Mouse (Mus musculus) embryonic stem cell, embryonic (primary cell): ENCODE data around the gene Mettl16.

ENCODE experiments used
- CTCF ChIA-PET, 4 experiments: fragments of 300-600 bp in 2 of 4; fragments of 350-600 bp in 2 of 4; sonication (Branson Sonifier 250); formaldehyde crosslinking; loops; one replicate each; lab custom pipeline; 2022; ENCODE audit warnings: inconsistent platforms in 2 of 4; lab: Charles Lee
- POLR2A ChIA-PET, 4 experiments: fragments of 300-600 bp in 2 of 4; fragments of 350-600 bp in 2 of 4; sonication (Branson Sonifier 250); formaldehyde crosslinking; loops; one replicate each; lab custom pipeline; 2022; ENCODE audit warnings: antibody characterized with exemption in 4 of 4, inconsistent platforms in 1 of 4; lab: Charles Lee

The Mettl16 gene

GRCm38 (mm10) chr11:74832503-74833143 lies 62.0 kb downstream of the Mettl16 start:
- ChIA-PET POLR2A (interaction anchor here in 3 of 4 experiments (0.6 to 5.5 kb wide), 123 partner anchors 8 to 864 kb away, joined by 3 to 126 read pairs (median 5); partner anchors contain the start of genes Sgsm2 (in 3 of the 3), Tlcd2 (in 3 of the 3), Ccdc92b (in 2 of the 3) and Mettl16 (in 2 of the 3)), CTCF (interaction anchor here in 3 of 4 experiments (0.7 to 2.0 kb wide), 10 partner anchors 8 to 194 kb away, joined by 3 to 12 read pairs (median 4); no protein-coding TSS in a partner anchor)

- ChIA-PET POLR2A (interaction anchor here in 3 of 4 experiments (0.5 to 5.6 kb wide), 41 partner anchors 7 to 372 kb away, joined by 3 to 126 read pairs (median 5); partner anchors contain the start of genes Mettl16 (in 3 of the 3), Pafah1b1 (in 2 of the 3), Sgsm2 (in 2 of the 3) and Tsr1 (in 1 of the 3)), CTCF (interaction anchor here in 2 of 4 experiments (1.1 to 1.6 kb wide), 4 partner anchors 12 to 336 kb away, joined by 3 to 5 read pairs (median 5); partner anchors contain the start of gene Hic1 (in 1 of the 2))
Measured at GRCm38 (mm10) chr11:74833536-74834358, 63.1 kb downstream of the Mettl16 start.

GRCm38 (mm10) chr11:74834359-74834638 lies 63.7 kb downstream of the Mettl16 start:
- ChIA-PET CTCF (interaction anchor here in 3 of 4 experiments (0.6 to 1.5 kb wide), 5 partner anchors 11 to 335 kb away, joined by 3 to 6 read pairs (median 5); partner anchors contain the start of gene Hic1 (in 1 of the 3)), POLR2A (interaction anchor here (0.5 to 5.6 kb wide), 36 partner anchors 8 to 447 kb away, joined by 3 to 126 read pairs (median 4); partner anchors contain the start of genes Mettl16 (in 3 of the 4), Pafah1b1 (in 2 of the 4), Sgsm2 (in 2 of the 4) and Tsr1 (in 1 of the 4))

GRCm38 (mm10) chr11:74834650-74835277 lies 64.1 kb downstream of the Mettl16 start:
- ChIA-PET POLR2A (interaction anchor here (0.5 to 5.6 kb wide), 37 partner anchors 8 to 447 kb away, joined by 3 to 126 read pairs (median 4); partner anchors contain the start of genes Mettl16 (in 2 of the 4), Pafah1b1 (in 2 of the 4) and Sgsm2 (in 1 of the 4)), CTCF (interaction anchor here in 3 of 4 experiments (0.6 to 1.5 kb wide), 5 partner anchors 11 to 335 kb away, joined by 3 to 6 read pairs (median 5); partner anchors contain the start of gene Hic1 (in 1 of the 3))

DNA sequence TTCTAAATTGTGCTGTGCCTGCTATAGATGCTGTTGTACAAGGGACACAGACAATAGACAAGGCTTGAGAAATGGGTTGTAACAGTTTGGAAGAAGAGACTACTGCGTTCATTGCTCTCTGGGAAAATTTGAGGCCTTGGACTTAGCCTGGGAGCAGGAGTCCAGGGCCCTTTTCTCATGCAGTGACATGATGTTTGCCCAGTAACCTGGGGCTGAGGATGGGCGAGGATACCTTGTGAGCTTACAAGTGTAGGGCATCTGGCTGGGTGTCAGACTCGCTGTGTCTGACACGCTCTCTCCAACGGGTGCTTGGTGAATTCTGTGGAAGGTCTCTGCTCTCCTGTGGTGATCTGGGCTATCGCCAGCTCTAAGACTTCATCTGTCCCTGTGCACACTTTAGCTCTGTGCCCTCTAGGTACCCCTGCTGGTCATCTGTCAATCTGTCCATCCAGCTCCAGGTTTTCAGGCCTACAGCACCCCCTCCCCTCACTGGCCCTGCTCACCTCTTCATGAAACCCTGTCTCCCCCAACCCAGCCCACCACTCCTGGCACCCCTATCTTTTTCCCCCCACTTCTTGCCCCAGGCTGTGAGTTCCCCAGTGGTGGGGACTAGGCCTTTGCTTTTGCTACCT lies 65.1 kb downstream of the Mettl16 start:
- CTCF ChIA-PET, result interaction anchor here in 3 of 4 experiments (0.6 to 1.5 kb wide), 4 partner anchors 10 to 238 kb away, joined by 3 to 6 read pairs (median 5); no protein-coding TSS in a partner anchor

GRCm38 (mm10) chr11:74836225-74837055 lies 65.8 kb downstream of the Mettl16 start:
- CTCF ChIA-PET, result interaction anchor here in 2 of 4 experiments (0.6 to 1.0 kb wide), 2 partner anchors 198 to 239 kb away, joined by 3 read pairs; no protein-coding TSS in a partner anchor

More for the DNA sequence above, 65.1 kb downstream of the Mettl16 start:
- POLR2A ChIA-PET, result interaction anchor here in 3 of 4 experiments (0.7 to 5.6 kb wide), 21 partner anchors 7 to 207 kb away, joined by 3 to 126 read pairs (median 4); partner anchors contain the start of genes Mettl16 (in 1 of the 3), Pafah1b1 (in 1 of the 3) and Sgsm2 (in 1 of the 3)

GRCm38 (mm10) chr11:74837056-74837693 lies 66.5 kb downstream of the Mettl16 start:
- CTCF ChIA-PET, result interaction anchor here in 2 of 4 experiments (0.5 to 1.0 kb wide), 4 partner anchors 10 to 1717 kb away, joined by 3 to 5 read pairs (median 3); no protein-coding TSS in a partner anchor
- POLR2A ChIA-PET, result interaction anchor here in 3 of 4 experiments (0.7 to 10.3 kb wide), 26 partner anchors 10 to 624 kb away, joined by 3 to 217 read pairs (median 4); partner anchors contain the start of genes Mettl16 (in 2 of the 3), Mnt (in 2 of the 3), Pafah1b1 (in 2 of the 3) and Sgsm2 (in 2 of the 3)

More at GRCm38 (mm10) chr11:74836225-74837055, 65.8 kb downstream of the Mettl16 start:
- POLR2A ChIA-PET, result interaction anchor here in 2 of 4 experiments (0.7 to 10.3 kb wide), 13 partner anchors 9 to 203 kb away, joined by 3 to 217 read pairs (median 9); partner anchors contain the start of genes Mnt (in 2 of the 2), Pafah1b1 (in 1 of the 2) and Sgsm2 (in 1 of the 2)

DNA sequence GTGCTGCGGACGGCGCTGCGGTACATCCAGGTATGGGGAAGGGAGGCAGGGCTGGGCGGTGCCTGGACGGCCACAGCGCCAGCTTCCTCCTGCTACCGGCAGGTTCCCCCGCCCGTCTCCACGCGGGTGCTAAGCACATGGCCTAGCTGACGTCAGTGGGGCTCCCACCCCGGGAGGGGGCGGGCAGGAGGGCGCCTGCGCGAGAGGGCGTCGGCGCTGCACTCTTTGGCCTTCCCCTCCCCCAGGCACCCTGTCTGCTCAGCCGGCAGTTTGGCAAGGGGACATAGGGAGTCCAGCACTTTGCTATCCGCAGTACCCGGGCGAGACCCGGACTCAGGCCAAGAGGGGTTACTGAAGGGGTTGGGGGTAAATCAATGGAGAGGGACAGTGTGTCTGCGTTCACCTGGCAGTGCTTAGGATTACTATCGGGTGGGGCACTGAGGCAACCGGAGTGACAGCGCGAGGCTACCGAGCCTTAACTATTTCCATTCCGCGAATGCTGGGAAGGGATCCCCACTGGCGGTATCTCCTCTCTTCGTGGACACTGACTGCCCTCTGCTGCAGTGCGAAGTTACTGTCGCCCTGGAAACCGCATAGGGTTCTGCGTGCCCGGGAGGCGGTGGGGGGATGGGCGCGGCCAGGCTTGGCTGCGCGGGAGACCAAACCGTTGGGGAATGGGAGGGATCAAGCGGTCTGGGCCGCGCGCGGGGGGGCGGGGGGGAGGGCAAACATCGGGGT lies 67.2 kb downstream of the Mettl16 start:
- ChIA-PET CTCF (interaction anchor here in 3 of 4 experiments (0.5 to 1.3 kb wide), 9 partner anchors 10 to 1718 kb away, joined by 3 to 6 read pairs (median 5); partner anchors contain the start of gene Hic1 (in 1 of the 3)), POLR2A (interaction anchor here (0.6 to 10.3 kb wide), 50 partner anchors 8 to 623 kb away, joined by 3 to 217 read pairs (median 4); partner anchors contain the start of genes Mnt (in 3 of the 4), Pafah1b1 (in 3 of the 4), Sgsm2 (in 3 of the 4) and Mettl16 (in 2 of the 4))

GRCm38 (mm10) chr11:74838441-74838840 lies 67.8 kb downstream of the Mettl16 start:
- POLR2A ChIA-PET, result interaction anchor here (0.6 to 10.3 kb wide), 45 partner anchors 8 to 466 kb away, joined by 3 to 217 read pairs (median 4); partner anchors contain the start of genes Mnt (in 3 of the 4), Pafah1b1 (in 3 of the 4), Mettl16 (in 2 of the 4) and Sgsm2 (in 2 of the 4)
- CTCF ChIA-PET, result interaction anchor here in 2 of 4 experiments (0.7 to 1.3 kb wide), 7 partner anchors 8 to 467 kb away, joined by 3 to 6 read pairs (median 5); partner anchors contain the start of genes Hic1 (in 1 of the 2) and Mnt (in 1 of the 2)

- CTCF ChIA-PET, result interaction anchor here in 2 of 4 experiments (0.7 to 1.3 kb wide), 7 partner anchors 9 to 467 kb away, joined by 3 to 6 read pairs (median 5); partner anchors contain the start of genes Hic1 (in 1 of the 2) and Mnt (in 1 of the 2)
- POLR2A ChIA-PET, result interaction anchor here (0.6 to 10.3 kb wide), 38 partner anchors 7 to 467 kb away, joined by 3 to 217 read pairs (median 4); partner anchors contain the start of genes Mnt (in 3 of the 4), Pafah1b1 (in 3 of the 4), Sgsm2 (in 2 of the 4) and Mettl16 (in 1 of the 4)
Measured at GRCm38 (mm10) chr11:74838971-74839370, 68.3 kb downstream of the Mettl16 start.

- POLR2A ChIA-PET, result interaction anchor here in 3 of 4 experiments (0.6 to 10.3 kb wide), 16 partner anchors 7 to 596 kb away, joined by 3 to 217 read pairs (median 4); partner anchors contain the start of genes Mnt (in 2 of the 3), Sgsm2 (in 1 of the 3) and Tsr1 (in 1 of the 3)
- CTCF ChIA-PET, result interaction anchor here in 1 of 4 experiments (0.5 to 1.2 kb wide), 3 partner anchors 8 to 330 kb away, joined by 3 to 4 read pairs (median 4); no protein-coding TSS in a partner anchor
Measured at GRCm38 (mm10) chr11:74839860-74840715, 69.5 kb downstream of the Mettl16 start.

GRCm38 (mm10) chr11:74840739-74841138 lies 70.1 kb downstream of the Mettl16 start:
- CTCF ChIA-PET, result interaction anchor here in 2 of 4 experiments (0.5 to 1.4 kb wide), 4 partner anchors 8 to 329 kb away, joined by 3 to 4 read pairs (median 4); no protein-coding TSS in a partner anchor
- POLR2A ChIA-PET, result interaction anchor here in 3 of 4 experiments (0.8 to 10.3 kb wide), 17 partner anchors 7 to 595 kb away, joined by 3 to 217 read pairs (median 4); partner anchors contain the start of genes Mnt (in 2 of the 3) and Pafah1b1 (in 1 of the 3)
